Mouse (Mus musculus): Measurements from ENCODE around the gene Mrps26.
"Not testable (repeated sequence)": the region's sequence is repeated elsewhere in the genome, so short reads cannot be mapped to it uniquely, and the experiment has no call there.

The Mrps26 gene

DNA sequence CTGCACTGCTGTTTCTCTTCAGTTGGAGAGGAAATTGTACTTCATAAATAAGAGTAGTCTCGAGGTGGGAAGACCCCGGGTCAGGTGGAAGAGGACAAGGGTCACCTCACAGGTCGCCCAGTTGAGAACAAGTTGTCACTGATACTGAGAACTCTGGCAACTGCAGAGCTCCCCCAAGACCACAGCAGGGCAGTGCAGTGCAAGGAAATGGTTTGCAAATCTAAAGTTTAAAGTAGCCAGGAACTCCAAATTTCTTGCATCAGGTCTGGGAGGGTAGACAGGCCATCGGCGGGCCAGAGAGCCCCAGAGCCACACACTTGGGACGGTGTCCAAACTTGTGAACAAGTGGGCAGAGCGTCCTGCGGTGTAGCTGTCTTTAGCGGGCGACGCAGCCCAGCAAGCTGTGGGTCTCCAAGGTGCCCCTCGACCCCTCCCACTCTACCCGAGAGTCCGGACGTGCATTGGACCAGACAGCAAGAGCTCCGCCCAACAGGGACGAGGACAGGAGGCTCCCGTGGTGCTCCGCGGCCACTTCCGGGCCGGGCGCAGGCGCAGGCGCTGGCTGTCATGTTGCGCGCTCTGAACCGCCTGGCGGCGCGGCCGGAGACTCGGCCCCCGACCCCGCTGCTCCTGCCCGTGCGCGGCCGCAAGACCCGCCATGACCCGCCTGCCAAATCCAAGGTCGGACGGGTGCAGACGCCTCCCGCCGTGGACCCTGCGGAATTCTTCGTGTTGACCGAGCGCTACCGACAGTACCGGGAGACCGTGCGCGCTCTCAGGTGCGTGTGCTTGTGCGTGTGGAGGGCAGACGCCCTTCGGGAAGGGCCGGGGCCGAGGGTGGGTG, at the start of gene Mrps26:
TSS of gene Mrps26 (plus strand) at position 531 of the 844 bp plus-strand sequence.
- DNase-seq, result peak; percentile 94 to 98

DNA sequence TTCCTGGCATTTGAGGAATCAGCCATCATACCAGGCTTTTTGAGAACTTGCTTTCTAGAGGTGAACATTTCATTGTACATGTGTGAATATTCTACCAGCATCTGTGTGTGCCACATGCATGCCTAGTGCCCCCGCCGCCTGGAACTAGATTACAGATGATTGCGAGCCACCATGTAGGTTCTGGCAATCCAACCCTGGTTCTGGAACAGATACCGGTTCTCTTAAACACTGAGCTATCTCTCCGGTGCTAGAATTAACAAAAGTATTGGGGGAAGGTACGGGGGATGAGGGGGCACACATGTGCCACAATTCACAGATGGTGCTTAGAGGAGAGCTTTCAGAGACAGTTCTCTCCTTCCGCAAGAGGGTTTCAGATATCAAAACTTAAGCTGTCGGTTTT, 49.6 kb upstream of the Mrps26 start:
- no peak for DNase-seq

DNA sequence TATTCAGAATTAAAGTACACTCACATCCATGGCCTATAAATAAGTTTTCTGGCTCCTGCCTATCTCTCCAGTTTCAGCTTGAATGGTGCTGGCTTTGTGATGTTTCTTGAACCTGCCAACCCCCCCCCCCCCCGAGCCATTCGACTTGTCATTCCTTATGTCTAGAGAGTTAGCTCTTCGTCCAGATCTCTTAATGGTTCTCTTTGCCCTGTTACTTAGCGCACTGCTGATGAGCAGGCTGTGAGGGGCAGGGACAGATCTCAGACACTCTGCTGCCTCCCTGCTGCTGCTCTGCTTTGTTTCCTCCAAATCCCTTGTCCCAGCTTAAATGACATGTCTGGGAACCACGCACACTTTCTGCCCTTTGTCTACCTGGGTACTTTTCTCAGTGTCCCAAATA, 47.8 kb upstream of the Mrps26 start:
- DNase-seq, result no peak

DNA sequence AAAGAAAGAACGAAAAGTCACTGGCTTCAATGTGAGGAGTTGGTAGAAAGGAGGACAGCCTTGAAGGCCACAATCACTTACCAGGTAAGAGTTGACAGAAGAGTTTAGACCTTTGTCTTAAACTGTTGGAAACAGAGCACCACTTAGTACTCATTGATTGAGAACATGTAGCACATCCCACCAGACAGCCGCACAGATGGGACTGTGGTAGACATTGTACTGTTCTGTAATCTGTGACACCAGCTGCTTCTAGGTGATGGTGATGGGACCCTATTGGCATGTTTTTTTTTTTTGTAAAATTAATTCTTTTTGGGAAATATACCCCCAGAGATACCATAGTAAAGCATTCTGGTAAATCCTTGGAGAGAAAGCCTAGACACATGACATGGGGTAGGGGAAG, 41.6 kb upstream of the Mrps26 start:
- DNase-seq, result no peak

DNA sequence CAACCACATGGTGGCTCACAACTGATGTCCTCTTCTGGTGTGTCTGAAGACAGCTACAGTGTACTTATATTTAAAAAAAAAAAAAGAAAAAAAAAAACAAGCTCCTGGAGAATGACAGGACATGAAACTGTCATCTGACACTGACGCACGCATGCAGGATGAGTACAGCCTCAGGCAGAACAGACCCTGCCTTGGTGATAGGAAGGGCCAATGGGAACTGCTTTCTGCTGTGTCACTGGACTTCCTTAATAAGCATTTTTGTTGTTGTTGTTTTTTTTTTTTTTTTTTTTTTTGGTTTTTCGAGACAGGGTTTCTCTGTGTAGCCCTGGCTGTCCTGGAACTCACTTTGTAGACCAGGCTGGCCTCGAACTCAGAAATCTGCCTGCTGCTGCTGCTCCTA, 38.1 kb upstream of the Mrps26 start:
- not testable (repeated sequence) for DNase-seq

DNA sequence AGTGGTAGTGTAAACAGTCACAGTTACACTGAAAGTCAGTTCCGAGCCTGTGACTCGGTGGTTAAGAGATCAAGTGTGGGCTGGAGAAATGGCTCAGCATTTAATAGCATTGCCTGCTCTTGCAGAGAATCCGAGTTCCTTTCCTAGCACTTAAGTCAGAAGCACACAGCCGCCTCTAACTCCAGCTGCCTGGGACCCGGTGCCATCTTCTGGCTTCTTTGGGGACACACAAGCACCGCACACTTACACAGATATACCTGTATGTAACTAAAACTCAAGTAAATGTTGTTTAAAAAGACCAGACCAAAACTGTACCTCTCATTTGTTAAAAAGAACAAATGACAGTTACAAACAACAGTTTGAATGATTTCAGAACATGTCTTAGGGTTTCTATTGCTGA, 35.1 kb upstream of the Mrps26 start:
- DNase-seq, result no peak

DNA sequence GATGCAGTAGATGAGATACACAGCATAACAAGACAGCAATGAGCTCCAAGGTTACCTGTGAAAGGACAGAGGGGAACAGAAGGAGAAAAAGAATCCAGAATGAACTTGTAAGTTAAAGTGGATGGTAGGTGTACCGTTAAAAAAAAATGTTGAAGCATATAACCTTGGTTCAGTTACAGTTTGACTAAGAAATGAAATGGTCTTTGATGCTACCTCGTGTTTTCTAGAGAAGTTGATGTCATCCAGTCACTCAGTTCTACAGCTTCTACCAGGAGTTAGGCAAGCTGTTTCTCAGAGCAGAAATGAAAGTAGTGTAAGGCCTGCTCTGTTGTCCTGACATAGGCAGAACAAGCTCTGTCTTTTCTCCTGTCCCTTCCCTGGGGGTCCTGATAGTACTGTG, 34.3 kb upstream of the Mrps26 start:
- no peak for DNase-seq

DNA sequence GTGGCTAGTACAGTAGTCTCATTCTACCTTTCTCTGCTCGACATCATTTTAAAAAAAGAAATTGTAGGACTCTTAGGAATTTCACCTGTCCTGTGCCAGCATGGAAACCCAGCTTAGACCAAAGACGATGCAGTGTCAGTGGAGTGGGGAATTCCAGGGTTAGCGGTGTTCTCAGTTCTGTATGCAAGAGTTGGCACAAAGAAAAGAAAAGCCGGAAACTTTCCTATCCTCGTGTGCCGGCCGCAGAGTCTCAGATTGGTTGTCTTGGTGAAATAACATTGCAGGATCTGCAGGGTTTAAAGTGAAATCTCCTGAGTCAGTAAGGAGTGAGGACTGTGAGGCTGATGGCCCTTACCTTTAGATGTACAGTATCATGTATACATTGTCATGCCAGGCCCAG, 33.6 kb upstream of the Mrps26 start:
- no peak for DNase-seq

DNA sequence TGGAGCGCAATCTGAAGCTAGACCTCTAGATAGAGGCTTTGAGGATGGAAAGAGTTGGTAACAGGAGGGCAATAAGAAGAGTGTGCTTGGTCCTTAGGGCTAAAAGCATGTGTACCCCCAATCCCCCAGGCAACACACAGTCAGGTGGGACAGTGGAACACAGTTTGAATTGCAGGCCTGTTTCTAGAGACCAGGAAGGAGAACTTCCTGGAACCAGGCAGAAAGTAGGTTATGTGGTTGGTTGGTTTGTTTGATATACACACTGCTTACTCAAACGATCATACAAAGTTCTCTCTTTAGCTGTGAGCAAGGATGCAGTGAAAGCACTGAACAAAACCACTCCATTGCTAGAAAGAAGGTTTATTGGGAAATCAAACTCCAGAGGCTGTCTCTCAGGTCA, 31.3 kb upstream of the Mrps26 start:
- no peak for DNase-seq

DNA sequence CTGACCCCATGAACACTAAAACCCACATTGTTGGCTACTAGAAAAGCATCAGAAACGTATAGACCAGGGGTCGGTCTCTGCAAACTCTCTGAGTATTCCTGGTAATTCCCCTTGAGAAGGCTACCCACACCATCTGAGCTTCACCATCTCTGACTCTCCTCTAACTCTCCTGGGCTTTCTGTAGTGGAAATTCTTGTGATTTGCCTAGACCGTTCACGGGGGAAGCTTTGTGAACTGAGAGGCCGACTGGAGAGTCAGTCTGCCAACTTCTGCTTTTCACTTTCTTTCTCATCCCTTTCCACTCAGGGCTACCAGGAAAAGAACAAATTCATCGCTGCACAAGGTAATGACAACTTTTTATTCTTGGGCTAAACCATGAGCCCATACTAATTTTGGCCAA, 28.5 kb upstream of the Mrps26 start:
- no peak for DNase-seq

DNA sequence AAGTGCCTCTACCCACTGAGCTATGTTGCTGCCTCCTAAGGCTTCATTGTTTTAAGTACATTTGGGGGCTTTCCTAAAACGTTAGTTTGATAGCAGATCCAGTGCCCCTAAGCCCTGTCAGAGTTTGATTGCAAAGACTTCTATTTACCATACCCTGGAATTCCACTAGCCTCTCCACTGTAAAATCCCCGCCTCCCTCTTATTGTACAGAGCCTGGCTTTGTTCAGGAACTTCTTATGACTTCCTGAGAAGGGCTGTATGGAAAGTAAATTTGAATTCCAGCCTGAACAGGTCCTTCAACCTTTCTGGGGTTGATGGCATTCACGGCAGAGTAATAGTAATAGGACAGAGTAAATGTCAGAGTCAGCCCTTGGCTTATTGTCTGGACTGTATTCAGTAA, 26.7 kb upstream of the Mrps26 start:
- DNase-seq, result no peak

DNA sequence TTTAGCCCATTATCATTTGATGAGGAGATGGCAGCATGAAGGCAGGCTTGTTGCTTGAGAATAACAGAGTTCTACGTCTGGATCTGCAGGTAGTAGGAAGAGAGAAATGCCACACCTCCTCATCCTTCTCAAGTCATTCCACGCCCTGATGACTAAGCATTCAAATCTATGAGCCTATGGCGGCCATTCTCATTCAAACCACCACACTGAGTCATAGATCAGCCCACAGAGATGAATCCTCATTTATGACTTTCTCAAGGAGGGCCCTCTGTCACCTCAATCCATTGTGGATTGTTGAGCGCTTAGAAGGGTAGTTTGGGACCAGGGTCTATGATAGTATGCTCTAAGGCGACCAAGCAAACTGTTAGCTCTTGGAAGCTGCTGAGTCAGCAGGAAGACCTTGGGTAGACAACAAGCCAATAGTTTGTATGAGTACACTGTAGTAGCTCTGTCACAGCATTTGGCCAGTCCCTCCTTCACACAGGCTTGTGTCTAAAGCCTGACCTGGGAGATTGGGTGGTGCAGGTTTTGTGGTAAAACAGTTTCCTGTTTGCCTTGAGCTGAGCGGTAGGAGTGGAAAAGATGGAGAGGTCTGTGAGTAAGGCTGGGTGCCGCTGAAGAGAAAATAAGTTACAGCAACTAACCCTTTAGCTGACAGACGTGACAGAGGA, 24.5 kb upstream of the Mrps26 start:
- DNase-seq, result no peak

DNA sequence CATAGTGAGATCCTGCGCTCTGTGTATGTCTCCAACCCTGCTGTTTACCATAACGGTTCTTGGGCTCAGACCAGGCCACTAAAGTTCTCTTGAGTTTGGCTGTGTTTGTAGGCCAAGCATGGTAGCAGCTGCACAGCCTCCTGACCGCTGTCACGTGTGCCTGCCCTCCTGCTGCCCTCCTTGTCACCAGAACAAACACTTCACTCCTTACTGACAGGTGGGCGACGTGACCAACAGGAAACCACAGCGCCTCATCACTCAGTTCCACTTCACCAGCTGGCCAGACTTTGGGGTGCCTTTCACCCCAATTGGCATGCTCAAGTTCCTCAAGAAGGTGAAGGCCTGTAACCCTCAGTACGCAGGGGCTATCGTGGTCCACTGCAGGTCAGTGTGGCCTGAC, 23.3 kb upstream of the Mrps26 start:
- DNase-seq, result no peak

DNA sequence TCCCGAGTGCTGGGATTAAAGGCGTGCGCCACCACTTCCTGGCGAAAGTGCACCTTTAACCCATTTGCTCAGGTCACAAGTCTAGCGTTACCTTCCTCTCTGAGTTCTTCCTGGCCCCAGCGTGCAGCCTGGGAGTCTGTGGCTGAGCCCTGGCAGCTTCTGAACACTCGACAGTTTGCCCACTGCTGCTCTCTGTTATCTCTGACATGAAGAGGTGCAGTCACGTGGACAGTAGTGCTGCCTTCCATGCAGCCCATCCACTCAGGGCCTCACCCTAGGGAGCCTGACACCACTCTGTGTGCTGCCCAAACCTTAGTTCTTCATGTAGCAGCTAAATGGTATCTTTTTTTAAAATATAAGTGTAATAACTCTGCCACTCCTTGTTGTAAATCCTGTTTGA, 16.6 kb upstream of the Mrps26 start:
- no peak for DNase-seq

DNA sequence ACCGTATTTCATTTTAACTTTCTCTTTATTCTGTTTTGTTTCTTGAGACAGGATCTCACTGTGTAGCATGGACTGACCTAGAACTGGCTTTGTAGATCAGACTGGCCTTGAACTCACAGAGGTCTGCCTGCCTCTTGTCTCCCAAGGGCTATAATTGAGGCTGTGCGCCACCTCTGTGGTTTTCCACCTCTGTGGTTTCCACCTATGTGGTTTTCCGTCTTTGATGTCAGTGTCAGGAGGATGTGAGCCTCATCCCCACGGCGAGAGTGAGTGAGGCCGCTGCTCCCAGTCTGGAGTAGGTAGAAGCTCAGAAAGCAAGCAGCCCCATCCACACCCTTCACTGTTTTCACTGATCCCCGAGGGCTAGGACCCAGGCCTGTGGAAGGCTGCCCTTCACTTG, 8.7 kb upstream of the Mrps26 start:
- DNase-seq, result no peak

DNA sequence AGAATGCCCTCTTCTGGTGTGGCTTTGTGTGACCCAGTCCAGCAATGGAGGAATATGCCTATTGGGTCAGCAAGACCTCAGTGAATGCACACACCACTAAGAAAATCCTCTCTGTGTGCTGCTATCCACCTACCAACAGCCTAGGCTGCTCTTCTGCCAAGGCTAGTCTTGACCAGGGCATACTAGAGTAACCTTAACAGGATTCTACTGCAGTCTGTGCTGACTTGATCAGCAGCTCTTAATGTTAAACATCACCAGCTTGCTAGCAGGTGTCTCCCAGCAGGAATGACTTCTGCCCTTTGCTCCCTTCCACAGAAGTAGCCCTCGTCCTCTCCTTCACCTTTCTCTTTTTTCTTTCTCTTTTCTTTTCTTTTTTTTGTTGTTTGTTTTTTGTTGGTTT, 7.2 kb upstream of the Mrps26 start:
- peak in 1 of 2 experiments; percentile 5 for DNase-seq

DNA sequence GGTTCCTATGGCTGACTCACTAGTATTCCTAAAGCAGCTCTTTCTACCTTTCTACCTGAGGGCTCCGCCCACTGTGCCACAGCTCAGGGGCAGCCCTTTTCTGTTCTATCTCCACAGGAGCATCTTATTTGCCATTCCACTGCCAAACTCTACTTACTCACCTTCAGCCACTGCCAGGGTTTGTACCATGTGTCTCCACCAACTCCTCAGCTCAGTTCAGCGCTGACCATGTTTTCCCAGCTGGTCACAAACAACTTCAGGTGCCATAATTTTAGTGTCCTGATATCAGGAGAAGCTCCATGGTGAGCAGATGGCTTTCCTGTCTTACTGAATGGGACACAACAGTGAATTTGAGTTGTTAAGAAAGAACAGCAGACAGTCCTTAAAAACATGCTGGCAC, 6.1 kb upstream of the Mrps26 start:
- DNase-seq, result no peak

DNA sequence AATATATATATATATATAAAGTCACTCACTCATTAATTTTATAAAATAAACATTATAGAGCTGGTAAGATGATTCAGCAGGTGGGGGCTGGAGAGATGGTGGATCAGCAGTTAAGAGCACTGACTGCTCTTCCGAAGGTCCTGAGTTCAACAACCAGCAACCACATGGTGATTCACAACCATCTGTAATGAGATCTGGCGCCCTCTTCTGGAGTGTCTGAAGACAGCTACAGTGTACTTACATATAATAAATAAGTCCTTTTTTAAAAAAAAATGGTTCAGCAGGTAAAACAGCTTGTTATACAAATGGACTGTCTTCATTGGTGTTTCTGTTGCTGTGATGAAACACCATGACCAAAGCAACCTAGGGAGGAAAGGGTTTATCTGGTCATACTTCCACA, 5.5 kb upstream of the Mrps26 start:
- DNase-seq, result no peak

DNA sequence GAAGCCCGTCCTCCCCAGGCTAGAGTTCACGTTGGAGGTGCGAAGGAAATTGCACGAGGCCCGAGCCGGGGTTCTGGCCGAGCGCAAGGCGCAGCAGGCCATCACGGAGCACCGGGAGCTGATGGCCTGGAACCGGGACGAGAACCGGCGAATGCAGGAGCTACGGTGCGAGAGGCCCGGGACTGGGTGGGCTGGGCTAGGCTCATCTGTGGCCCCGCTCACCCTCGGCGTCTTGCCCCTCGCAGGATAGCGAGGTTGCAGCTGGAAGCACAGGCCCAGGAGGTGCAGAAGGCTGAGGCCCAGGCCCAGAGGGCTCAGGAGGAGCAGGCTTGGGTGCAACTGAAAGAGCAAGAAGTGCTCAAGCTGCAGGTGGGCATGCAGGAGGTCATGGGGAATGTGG, 521 bp downstream of the Mrps26 start:
- DNase-seq, result no peak

DNA sequence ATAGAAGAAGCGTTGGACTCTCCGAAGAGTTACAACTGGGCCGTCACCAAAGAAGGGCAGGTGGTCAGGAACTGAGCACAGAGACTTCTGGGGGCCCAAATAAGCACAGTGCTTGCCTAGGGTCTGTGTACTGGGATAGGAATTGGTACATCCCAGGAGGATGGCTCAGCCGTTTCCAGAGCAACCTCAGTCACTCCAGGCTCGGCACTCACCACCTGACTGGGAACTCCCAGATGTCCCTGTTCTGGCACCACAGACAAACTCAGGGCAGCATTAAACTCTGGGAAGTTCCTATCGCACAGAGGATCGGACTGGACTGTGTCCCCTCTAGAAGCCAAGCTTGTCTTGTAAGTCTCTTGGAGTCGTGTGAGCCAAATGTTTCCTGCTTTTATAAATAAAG, 1.4 kb downstream of the Mrps26 start:
- no peak for DNase-seq

DNA sequence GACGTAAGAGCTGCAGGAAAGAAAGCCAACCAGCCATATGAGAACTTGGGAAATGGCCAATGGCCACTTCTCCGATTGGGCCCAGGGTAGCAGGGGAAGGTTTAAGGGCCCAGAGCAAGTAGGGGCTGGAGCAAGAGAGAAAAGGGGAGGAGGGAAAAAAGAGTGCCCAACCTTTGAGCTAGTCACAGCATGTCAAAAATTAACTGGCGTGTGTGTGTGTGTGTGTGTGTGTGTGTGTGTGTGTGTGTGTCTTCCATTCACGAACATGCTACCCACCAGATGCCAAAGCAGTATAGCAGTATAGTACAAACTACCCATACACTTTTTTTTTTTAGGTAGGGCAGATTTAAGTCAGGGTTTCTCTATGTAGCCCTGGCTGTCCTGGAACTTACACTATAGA, 5.4 kb downstream of the Mrps26 start:
- peak; percentile 25 to 60 for DNase-seq

DNA sequence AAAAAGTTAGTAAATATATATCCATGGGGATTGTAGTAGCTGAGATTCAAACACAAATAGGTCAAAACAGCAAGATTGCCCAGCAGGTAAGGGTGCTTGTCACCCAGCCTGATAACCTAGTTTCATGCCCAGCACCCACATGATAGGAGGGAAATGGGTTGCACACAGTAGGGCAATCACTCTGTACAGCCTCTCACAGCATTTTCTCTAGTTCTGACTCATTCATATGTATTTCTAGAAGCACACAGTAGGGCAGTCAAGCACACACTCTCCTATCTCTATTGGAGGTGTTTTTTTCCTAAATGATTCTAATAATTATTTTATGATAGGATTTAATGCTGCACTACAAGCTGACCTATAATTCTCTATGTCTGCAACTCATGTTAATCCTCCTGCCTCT, 6.4 kb downstream of the Mrps26 start:
- no peak for DNase-seq

DNA sequence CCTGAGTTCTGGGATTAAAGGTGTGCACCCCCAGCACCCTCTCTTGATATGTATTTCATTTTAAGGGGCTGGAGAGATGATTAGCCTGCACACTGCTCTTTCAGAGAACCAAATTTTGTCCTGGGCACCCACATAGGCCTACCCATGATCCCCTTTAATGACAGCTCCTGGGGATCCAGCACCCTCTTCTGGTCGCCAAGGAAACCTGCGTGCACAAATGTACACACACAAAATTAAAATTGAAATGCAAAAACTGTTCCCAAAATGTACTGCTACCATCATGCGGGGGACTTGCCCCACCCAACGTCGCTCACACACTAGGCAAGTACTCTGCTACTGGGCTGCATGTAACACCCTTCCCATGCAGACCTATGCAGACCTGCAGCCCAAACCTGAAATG, 11.4 kb downstream of the Mrps26 start:
- no peak for DNase-seq

DNA sequence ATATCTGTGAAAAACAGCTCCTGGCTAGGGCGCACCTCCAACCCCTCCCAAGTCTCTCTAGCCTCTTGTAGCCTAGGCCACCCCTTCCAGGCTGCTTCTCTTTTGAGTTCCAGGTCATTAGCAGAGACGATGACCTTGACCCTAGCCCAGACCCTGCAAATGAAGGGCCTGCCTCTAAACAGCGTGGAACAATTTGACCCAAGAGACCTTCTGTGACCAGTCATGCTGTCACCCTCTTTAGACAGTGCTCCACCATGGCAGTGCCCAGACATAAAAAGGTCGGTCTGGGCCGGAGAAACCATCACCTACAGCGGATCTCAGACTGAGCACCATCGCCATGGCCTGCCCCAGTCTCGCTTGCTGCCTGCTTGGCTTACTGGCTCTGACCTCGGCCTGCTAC, 12.3 kb downstream of the Mrps26 start, which contains the start of gene Oxt:
TSS of gene Oxt (plus strand) at position 301 of the 400 bp plus-strand sequence.
- DNase-seq, result no peak

DNA sequence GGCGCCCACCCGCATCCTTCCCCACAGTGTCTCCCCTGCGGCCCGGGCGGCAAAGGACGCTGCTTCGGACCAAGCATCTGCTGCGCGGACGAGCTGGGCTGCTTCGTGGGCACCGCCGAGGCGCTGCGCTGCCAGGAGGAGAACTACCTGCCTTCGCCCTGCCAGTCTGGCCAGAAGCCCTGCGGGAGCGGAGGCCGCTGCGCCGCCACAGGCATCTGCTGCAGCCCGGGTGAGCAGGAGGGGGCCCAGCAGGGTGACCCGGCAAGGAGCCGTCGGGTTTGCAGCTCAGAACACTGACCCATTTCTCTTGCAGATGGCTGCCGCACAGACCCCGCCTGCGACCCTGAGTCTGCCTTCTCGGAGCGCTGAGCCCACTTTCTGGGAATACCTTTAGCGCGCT, 13.0 kb downstream of the Mrps26 start:
- DNase-seq, result peak in 1 of 2 experiments; percentile 27

All from kidney, postnatal 25 days (tissue).